Mouse (Mus musculus) ES-E14 (cell line): ENCODE measurements around the gene Hnrnpa1.

Source experiments
- CHD2 ChIP-seq: IDR thresholded peaks from 2 replicates; pipeline ENCODE4 v1.6.1; 2014; ENCODE audit warnings: mild to moderate bottlenecking, low read depth, low read length, inconsistent platforms
- HCFC1 ChIP-seq: IDR thresholded peaks from 2 replicates; pipeline ENCODE4 v1.6.1; 2012; ENCODE audit warnings: low read length, inconsistent platforms, borderline replicate concordance; ENCODE audit not compliant: insufficient read depth
- ZNF384 ChIP-seq: IDR thresholded peaks from 2 replicates; pipeline ENCODE4 v1.6.1; 2012; ENCODE audit warnings: low read depth, low read length, inconsistent platforms

DNA sequence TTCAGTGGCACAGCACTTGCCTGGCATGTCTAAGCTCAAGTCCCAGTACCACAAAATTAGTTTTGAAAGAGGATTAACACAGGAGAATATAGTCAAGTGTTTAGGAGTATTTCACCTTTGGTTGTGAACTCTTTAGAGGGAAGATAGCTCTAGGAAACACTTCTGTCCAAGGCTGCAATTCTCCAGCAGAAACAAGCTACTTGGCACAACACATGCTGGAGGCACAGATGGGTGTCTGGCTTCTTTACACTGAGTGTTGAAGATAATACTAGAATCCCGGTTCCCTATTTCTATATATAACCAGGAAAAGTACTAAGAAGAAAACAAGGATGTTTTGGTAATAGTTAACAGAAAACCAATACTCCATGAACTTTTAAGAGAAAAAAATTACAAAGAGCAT, 43.4 kb upstream of the Hnrnpa1 start:
- TF ChIP-seq ZNF384 (no peak), CHD2 (no peak), HCFC1 (no peak)
